Mouse (Mus musculus) liver, embryonic 16.5 days (tissue): Measurements from ENCODE around the gene Camk1d. TPM values are rescaled to one million over a fixed set of nuclear protein-coding genes. Genes with fewer than 3 reads are reported as not detected.

Experiments used
- ATAC-seq: fragments of 200-750 bp; cut with Nextera tagmentation; 2 replicates; pipeline ENCODE4 v1.8.0; 2017; ENCODE audit warnings: low read depth, mild to moderate bottlenecking, moderate number of reproducible peaks, moderate library complexity
- H3K27ac ChIP-seq: fragments of 300-500 bp; sonication (generic); 2 replicates; pipeline ENCODE4 v1.5.1; 2014; ENCODE audit warnings: mild to moderate bottlenecking, low read length
- H3K27me3 ChIP-seq: fragments of 300-500 bp; sonication (generic); 2 replicates; pipeline ENCODE4 v1.6.1; 2014; ENCODE audit warnings: low read depth, low read length, mixed read lengths; ENCODE audit not compliant: control insufficient read depth, insufficient read depth
- H3K36me3 ChIP-seq: fragments of 300-500 bp; sonication (generic); 2 replicates; pipeline ENCODE4 v1.6.1; 2014; ENCODE audit warnings: mild to moderate bottlenecking; ENCODE audit not compliant: control insufficient read depth, insufficient read depth
- H3K4me1 ChIP-seq: fragments of 300-500 bp; sonication (generic); 2 replicates; pipeline ENCODE4 v1.6.1; 2014; ENCODE audit warnings: low read depth, low read length, mixed read lengths; ENCODE audit not compliant: control insufficient read depth
- H3K4me2 ChIP-seq: fragments of 300-500 bp; sonication (generic); 2 replicates; pipeline ENCODE4 v1.6.1; 2014; ENCODE audit warnings: low read depth, low read length, mixed read lengths
- H3K4me3 ChIP-seq: fragments of 300-500 bp; sonication (generic); 2 replicates; pipeline ENCODE4 v1.5.1; 2014; ENCODE audit warnings: low read depth, mild to moderate bottlenecking, low read length
- H3K9ac ChIP-seq: fragments of 300-500 bp; sonication (generic); 2 replicates; pipeline ENCODE4 v1.6.1; 2014; ENCODE audit warnings: low read depth, low read length
- H3K9me3 ChIP-seq: fragments of 300-500 bp; sonication (generic); replicated peaks from 2 replicates; pipeline ENCODE4 v1.6.1; 2016; ENCODE audit warnings: low read length; ENCODE audit not compliant: control insufficient read depth
- WGBS: fragments of 180-500 bp; shearing (Covaris S2); extraction: QIAGEN DNeasy Blood & Tissue Kit; methylation state at CpG from one replicate; pipeline ENCODE4 v1.1.7; 2014; ENCODE audit not compliant: insufficient replicate concordance; 5-methylcytosine and 5-hydroxymethylcytosine counted together
- polyA plus RNA-seq: library from polyadenylated mRNA; unstranded; fragments of >200 nt; fragmentation: Nextera tagmentation; extraction: Ambion mirVana; gene quantifications from 2 replicates; pipeline ENCODE4 v1.2.1, GENCODE M21; 2015

Gene Camk1d
- polyA plus RNA-seq, 1 experiment from 2014 or later = 1.3 TPM

- no peak overlapping the region for H3K4me2 ChIP-seq
- ATAC-seq = no peak
- no peaks in the 10 kb centered on the region for H3K27me3 ChIP-seq
- H3K27ac ChIP-seq = no peak overlapping the region
- 64% methylated on average over 6 of the region's 6 CpGs for WGBS
- no peaks in the 10 kb centered on the region for H3K36me3 ChIP-seq
- no peaks in the 10 kb centered on the region for H3K4me1 ChIP-seq
- H3K4me3 ChIP-seq = no peak overlapping the region
- no peak overlapping the region for H3K9ac ChIP-seq
- no peaks in the 10 kb centered on the region for H3K9me3 ChIP-seq
Observed at GRCm38 (mm10) chr2:5378066-5378672, 336.1 kb downstream of the Camk1d start.

GRCm38 (mm10) chr2:5372886-5373429, 341.4 kb downstream of the Camk1d start:
- no peaks in the 10 kb centered on the region for H3K9me3 ChIP-seq
- H3K27me3 ChIP-seq = no peaks in the 10 kb centered on the region
- no peak for ATAC-seq
- H3K9ac ChIP-seq = no peak overlapping the region
- 48% methylated on average over 6 of the region's 6 CpGs for WGBS
- no peaks in the 10 kb centered on the region for H3K4me1 ChIP-seq
- no peak overlapping the region for H3K4me3 ChIP-seq
- H3K4me2 ChIP-seq = no peak overlapping the region
- H3K36me3 ChIP-seq = no peaks in the 10 kb centered on the region
- H3K27ac ChIP-seq = no peak overlapping the region

- no peaks in the 10 kb centered on the region for H3K27me3 ChIP-seq
- H3K9ac ChIP-seq = no peak overlapping the region
- WGBS = 53% methylated on average over 3 of the region's 3 CpGs
- H3K4me2 ChIP-seq = no peak overlapping the region
- no peaks in the 10 kb centered on the region for H3K9me3 ChIP-seq
- no peak overlapping the region for H3K27ac ChIP-seq
- no peaks in the 10 kb centered on the region for H3K4me1 ChIP-seq
- no peaks in the 10 kb centered on the region for H3K36me3 ChIP-seq
- ATAC-seq = no peak
- H3K4me3 ChIP-seq = no peak overlapping the region
Observed at GRCm38 (mm10) chr2:5371316-5371715, 343.0 kb downstream of the Camk1d start.

- Histone ChIP-seq H3K9ac (no peak overlapping the region), H3K4me1 (no peaks in the 10 kb centered on the region), H3K27me3 (no peaks in the 10 kb centered on the region), H3K27ac (no peak overlapping the region), H3K9me3 (no peaks in the 10 kb centered on the region), H3K36me3 (no peaks in the 10 kb centered on the region), H3K4me2 (no peak overlapping the region), H3K4me3 (no peak overlapping the region)
- no peak for ATAC-seq
- 47% methylated on average over 3 of the region's 3 CpGs for WGBS
Observed at GRCm38 (mm10) chr2:5370591-5370990, 343.7 kb downstream of the Camk1d start.

- H3K4me2 ChIP-seq = no peak overlapping the region
- ATAC-seq = no peak
- no peak overlapping the region for H3K4me3 ChIP-seq
- H3K4me1 ChIP-seq = no peaks in the 10 kb centered on the region
- no peak overlapping the region for H3K27ac ChIP-seq
- no peaks in the 10 kb centered on the region for H3K9me3 ChIP-seq
- 53% methylated on average over 5 of the region's 5 CpGs for WGBS
- no peaks in the 10 kb centered on the region for H3K27me3 ChIP-seq
- H3K36me3 ChIP-seq = no peaks in the 10 kb centered on the region
- H3K9ac ChIP-seq = no peak overlapping the region
Observed at GRCm38 (mm10) chr2:5363836-5364235, 350.5 kb downstream of the Camk1d start.

GRCm38 (mm10) chr2:5358049-5358448, 356.3 kb downstream of the Camk1d start:
- no peak for ATAC-seq
- H3K9me3 ChIP-seq = no peaks in the 10 kb centered on the region
- H3K4me1 ChIP-seq = no peaks in the 10 kb centered on the region
- no peak overlapping the region for H3K9ac ChIP-seq
- H3K4me2 ChIP-seq = no peak overlapping the region
- no peaks in the 10 kb centered on the region for H3K36me3 ChIP-seq
- no peak overlapping the region for H3K27ac ChIP-seq
- H3K27me3 ChIP-seq = no peaks in the 10 kb centered on the region
- 72% methylated on average over 5 of the region's 5 CpGs for WGBS
- H3K4me3 ChIP-seq = no peak overlapping the region

- Histone ChIP-seq H3K4me1 (no peaks in the 10 kb centered on the region), H3K27ac (no peak overlapping the region), H3K9ac (no peak overlapping the region), H3K27me3 (no peaks in the 10 kb centered on the region), H3K4me3 (no peak overlapping the region), H3K4me2 (no peak overlapping the region), H3K36me3 (no peaks in the 10 kb centered on the region), H3K9me3 (no peaks in the 10 kb centered on the region)
- WGBS = 70% methylated on average over 4 of the region's 4 CpGs
- ATAC-seq = no peak
Observed at GRCm38 (mm10) chr2:5357056-5357455, 357.3 kb downstream of the Camk1d start.

- Histone ChIP-seq H3K36me3 (no peaks in the 10 kb centered on the region), H3K9me3 (no peaks in the 10 kb centered on the region), H3K27me3 (no peaks in the 10 kb centered on the region), H3K4me1 (no peaks in the 10 kb centered on the region), H3K4me3 (no peak overlapping the region), H3K4me2 (no peak overlapping the region), H3K9ac (no peak overlapping the region), H3K27ac (no peak overlapping the region)
- 66% methylated on average over 13 of the region's 13 CpGs for WGBS
- ATAC-seq = no peak
Observed at GRCm38 (mm10) chr2:5352821-5353522, 361.3 kb downstream of the Camk1d start.

GRCm38 (mm10) chr2:5345344-5345743, 369.0 kb downstream of the Camk1d start:
- Histone ChIP-seq H3K9ac (no peak overlapping the region), H3K4me1 (no peaks in the 10 kb centered on the region), H3K36me3 (no peaks in the 10 kb centered on the region), H3K4me3 (no peak overlapping the region), H3K4me2 (no peak overlapping the region), H3K27me3 (no peaks in the 10 kb centered on the region), H3K9me3 (no peaks in the 10 kb centered on the region), H3K27ac (no peak overlapping the region)
- no peak for ATAC-seq
- 59% methylated on average over 9 of the region's 9 CpGs for WGBS
